Mouse (Mus musculus): ENCODE results near the gene C8a. TPM values are rescaled to one million over a fixed set of nuclear protein-coding genes. Genes with fewer than 3 reads are reported as not detected.

Gene C8a
- total RNA-seq, 2 experiments from 2014 or later = not detected

GRCm38 (mm10) chr4:104782346-104782745, 93.9 kb downstream of the C8a start:
- intact Hi-C loops (cut with DNase I) = no loop called here
- DNase-seq (ENCODE audit: low spot score in 2 of 2) = no peak

GRCm38 (mm10) chr4:104781441-104781840, 94.8 kb downstream of the C8a start:
- intact Hi-C loops (cut with DNase I) = no loop called here
- DNase-seq (ENCODE audit: low spot score in 2 of 2) = no peak

DNA sequence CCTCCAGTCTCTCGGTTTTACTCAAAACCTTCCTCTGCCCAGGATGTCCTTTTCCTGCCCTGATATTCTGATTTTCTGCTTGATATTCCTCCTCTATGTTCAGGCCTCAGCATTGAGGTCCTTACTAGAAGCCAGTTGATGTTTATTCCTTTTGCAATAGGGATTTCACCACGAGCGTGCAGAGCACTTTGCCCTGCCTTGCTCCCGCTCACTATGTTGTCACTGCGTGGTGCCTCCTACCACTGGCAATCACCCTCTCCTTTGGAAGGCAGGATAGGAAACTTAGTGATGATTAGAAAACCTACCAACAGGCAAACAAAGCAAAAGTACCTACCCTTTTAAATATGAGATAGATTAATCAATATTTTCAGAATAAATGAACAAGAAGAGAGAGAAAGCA, 96.7 kb downstream of the C8a start:
- no peak for DNase-seq (ENCODE audit: low spot score in 2 of 2)
- intact Hi-C loops (cut with DNase I) = no loop called here

GRCm38 (mm10) chr4:104775601-104776000, 100.6 kb downstream of the C8a start:
- DNase-seq (ENCODE audit: low spot score in 2 of 2) = no peak
- intact Hi-C loops (cut with DNase I) = no loop called here

DNA sequence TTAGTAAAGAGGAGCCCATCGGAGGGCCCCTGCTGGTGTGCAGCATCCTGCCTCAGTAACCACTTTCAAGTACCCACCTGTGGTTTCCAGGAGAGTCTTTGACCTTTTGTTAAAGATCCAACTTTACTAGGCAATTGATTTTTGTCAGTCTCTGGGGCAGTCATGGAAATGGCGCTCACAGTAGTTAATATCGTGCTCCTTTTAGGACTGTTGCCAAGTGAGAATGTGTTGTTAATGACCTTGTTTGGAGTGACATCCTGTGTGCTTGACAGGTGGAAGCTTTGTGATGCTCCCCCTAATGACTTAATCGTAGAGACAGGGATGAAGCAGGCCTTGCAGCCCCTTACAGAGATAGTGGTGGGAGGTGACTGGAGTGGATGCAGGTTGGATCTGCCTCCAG, 105.9 kb downstream of the C8a start:
- intact Hi-C loops (cut with DNase I) = no loop called here
- DNase-seq (ENCODE audit: low spot score in 2 of 2) = no peak

DNA sequence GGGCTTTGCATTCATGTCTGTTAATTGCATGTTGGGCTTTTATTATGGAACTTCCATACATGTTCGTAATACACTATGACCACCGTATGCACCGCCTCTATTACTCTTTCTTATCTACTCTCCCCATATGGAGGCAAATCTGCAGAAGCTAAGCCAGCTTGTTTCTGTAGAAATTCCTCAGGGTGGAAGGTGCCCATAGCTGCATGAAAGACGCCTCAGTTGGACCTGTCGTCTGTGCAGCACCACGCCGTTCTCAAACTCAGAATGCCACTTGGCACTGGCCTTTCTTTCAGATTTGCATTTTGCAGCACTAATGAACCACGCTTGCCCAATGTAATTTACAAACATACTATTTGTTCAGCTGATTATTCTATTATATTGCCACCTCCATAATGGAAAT, 106.6 kb downstream of the C8a start:
- intact Hi-C loops (cut with DNase I) = no loop called here
- no peak for DNase-seq (ENCODE audit: low spot score in 2 of 2)

- intact Hi-C loops (cut with DNase I) = no loop called here
Observed at GRCm38 (mm10) chr4:104768190-104768589, 108.0 kb downstream of the C8a start.

GRCm38 (mm10) chr4:104766065-104766464, 110.1 kb downstream of the C8a start, which contains the start of gene C8b:
TSS of gene C8b (plus strand) at chr4:104766317.
- no peak for DNase-seq (ENCODE audit: low spot score in 2 of 2)
- intact Hi-C loops (cut with DNase I) = no loop called here

More at GRCm38 (mm10) chr4:104768190-104768589, 108.0 kb downstream of the C8a start:
- DNase-seq (ENCODE audit: low spot score in 2 of 2) = no peak

Other genes with a start within 250 kb of the C8a start
- gene C8b, start 110.1 kb downstream of the C8a start, total RNA-seq (2021) = under 1 TPM in 1 of 2 experiments, not detected in 1; 0.25 TPM
- not detected for gene Gm17662, start 19.1 kb downstream of the C8a start, total RNA-seq (2021)
- 1 to 10 TPM; 1.5 to 1.6 TPM for gene Fyb2, start 37.1 kb upstream of the C8a start, total RNA-seq (2021)
- 10 to 100 TPM; 31.0 to 31.6 TPM for gene Prkaa2, start 233.5 kb upstream of the C8a start, total RNA-seq (2021)